ENCODE assay signal across 7 mouse cellular contexts in the genomic region with DNA sequence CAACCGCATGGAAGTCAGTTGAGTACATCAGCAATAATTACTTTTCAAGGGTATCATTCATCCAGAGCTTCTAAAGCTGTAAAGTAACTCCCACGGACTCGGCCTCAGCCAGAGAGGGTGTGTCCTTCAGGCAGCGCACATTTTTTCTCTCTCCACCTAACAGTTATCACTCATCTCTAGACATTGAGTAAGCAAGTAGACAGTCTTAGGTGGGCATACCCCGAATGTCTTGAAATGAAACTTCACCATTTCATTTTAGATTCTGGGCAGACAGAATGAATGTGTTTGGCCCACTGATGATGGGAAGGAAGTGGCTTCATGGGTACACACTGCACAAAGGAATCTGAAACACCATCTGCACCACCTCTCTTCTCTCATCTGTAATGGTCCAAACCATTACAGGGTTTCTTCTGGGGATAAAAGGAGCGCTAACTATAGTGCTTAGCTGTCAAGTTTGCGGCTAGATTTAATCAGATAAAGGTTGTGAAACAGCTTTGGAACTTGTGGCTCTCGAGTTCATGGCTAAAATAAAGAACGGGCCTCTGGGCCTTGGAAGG. TPM values are rescaled to one million over a fixed set of nuclear protein-coding genes. Genes with fewer than 3 reads are reported as not detected.
DNase-seq lines count a peak whose midpoint lies in the region; ATAC-seq and TF ChIP-seq lines count a peak whose summit lies in the region.

No protein-coding gene starts in this region.

- H3K9me3 ChIP-seq in hindbrain, embryonic 10.5 days: no peaks in the 10 kb centered on the region

- TF ChIP-seq CTCF in cortical plate, adult 2 months (IDR thresholded peaks at IDR 0.05; ENCODE audit: extremely low read depth, insufficient read depth, low read length): no peak

- H3K4me3 ChIP-seq in cortical plate, adult 2 months (ENCODE audit: insufficient read depth, low read length): peak overlapping the region; percentile 79
- peak overlapping the region; percentile 66 for H3K4me3 ChIP-seq in hindbrain, embryonic 10.5 days

- TF ChIP-seq POLR2A in cortical plate, adult 2 months (IDR thresholded peaks at IDR 0.05; ENCODE audit: extremely low read depth, insufficient read depth, low read length): no peak

- H3K4me1 ChIP-seq in cortical plate, adult 2 months (ENCODE audit: control insufficient read depth, insufficient read depth, low read length): peaks cover 6% of the 10 kb centered on the region; the same call in 1 of the 2 replicates
- peaks cover 18% of the 10 kb centered on the region; the same call in 1 of the 2 replicates for H3K4me1 ChIP-seq in hindbrain, embryonic 10.5 days (replicated peaks)

- peak; percentile 49 for ATAC-seq in megakaryocyte progenitor cell, adult 5-6 weeks (replicated peaks; ENCODE audit: poor library complexity)

- 43% methylated on average over 9 of the region's 9 CpGs for whole genome bisulfite sequencing in hindbrain, embryonic 10.5 days

- H3K36me3 ChIP-seq in hindbrain, embryonic 10.5 days: no peaks in the 10 kb centered on the region

- H3K27ac ChIP-seq in cortical plate, adult 2 months (ENCODE audit: insufficient read depth, low read length): peak overlapping the region; percentile 95
- peak overlapping the region; percentile 94 for H3K27ac ChIP-seq in hindbrain, embryonic 10.5 days

- peak; percentile 6 for DNase-seq in spleen, adult 12 weeks (ENCODE audit: low spot score)
- no peak for DNase-seq in spleen, postnatal 14 days (ENCODE audit: low spot score in 2 of 2)
- DNase-seq in hindbrain, embryonic 10.5 days (ENCODE audit: low spot score): no peak
- DNase-seq in layer of hippocampus, postnatal 36 days: no peak
- DNase-seq in thymus, postnatal 25 days: no peak

- peaks cover 36% of the 10 kb centered on the region for H3K27me3 ChIP-seq in hindbrain, embryonic 10.5 days (ENCODE audit: insufficient read depth, poor library complexity, severe bottlenecking)

RNA-seq across cellular contexts. Expression of a gene that starts 0.3 kb away (rescaled TPM):
- polyA plus RNA-seq in cortical plate, adult 2 months (2012; rRNA removed): 86.9 and 87.6 TPM in 2 replicates
- 3.2 and 5.1 TPM in 2 replicates for polyA plus RNA-seq in hindbrain, embryonic 10.5 days (2016; fragmentation: Nextera tagmentation; extraction: Ambion mirVana)
- total RNA-seq in megakaryocyte progenitor cell, adult 5-6 weeks (2015): 157 TPM in 2 replicates
- 32.4 and 33.8 TPM in 2 replicates for total RNA-seq in megakaryocyte progenitor cell, adult 5-6 weeks (2017)
- 10 to 100 TPM; 83.4 to 88.0 TPM for total RNA-seq in layer of hippocampus, postnatal 36 days (2021)
